Mouse (Mus musculus) adrenal gland, postnatal 10 days (tissue): Measurements from ENCODE around the gene Vgll4. TPM values are rescaled to one million over a fixed set of nuclear protein-coding genes. Genes with fewer than 3 reads are reported as not detected.

Experiments
- DNase-seq: peaks from one replicate; pipeline ENCODE4 v3.0.0; 2021; ENCODE audit warnings: mixed read lengths
- total RNA-seq, 2 experiments: library from RNA; stranded (reverse); gene quantifications; 2 replicates each; pipeline ENCODE4 v1.2.3; 2021

The Vgll4 gene
- total RNA-seq, 2 experiments from 2014 or later: 82.4 to 93.1 TPM

DNA sequence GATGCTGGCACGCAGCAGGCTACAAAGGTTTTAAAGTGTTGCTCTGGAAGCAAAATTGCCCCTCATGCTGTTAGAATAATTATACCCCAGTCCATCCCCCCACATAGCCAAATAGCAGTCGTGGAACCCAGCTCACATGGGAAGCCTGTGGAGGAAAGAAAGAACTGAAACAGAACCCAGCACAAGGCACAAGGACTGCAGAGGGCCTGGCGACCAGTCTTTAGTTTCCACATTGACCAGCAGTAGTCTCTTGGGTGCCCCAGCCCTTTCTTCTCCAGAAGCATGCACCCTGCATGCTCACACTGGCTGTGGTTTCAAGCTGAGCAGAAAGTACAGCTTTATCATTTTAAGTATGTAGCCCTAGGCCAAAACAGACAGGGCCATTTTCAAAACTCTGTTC is 127.7 kb downstream of the Vgll4 start:
- DNase-seq: no peak

DNA sequence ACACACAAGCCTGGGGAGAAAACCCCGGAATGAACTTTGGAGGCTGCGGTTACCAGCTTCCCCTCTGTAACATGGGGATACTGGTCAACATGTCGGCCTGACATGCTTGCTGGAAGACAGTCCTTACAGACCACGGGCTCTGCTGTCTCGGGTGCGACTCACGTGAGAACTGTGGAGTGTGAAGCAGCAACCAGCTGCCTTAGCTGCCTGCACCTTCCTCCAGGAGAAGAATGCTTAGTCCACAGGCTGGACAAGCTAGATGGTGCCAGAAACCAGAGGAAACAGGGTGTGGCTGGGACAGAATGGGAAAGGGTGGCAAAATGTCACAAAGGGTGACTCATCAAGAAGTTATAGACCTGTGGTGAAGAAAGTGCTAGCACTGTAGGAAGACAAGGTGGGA is 129.8 kb downstream of the Vgll4 start:
- DNase-seq: no peak

GRCm38 (mm10) chr6:114838872-114839271 is 130.9 kb downstream of the Vgll4 start:
- DNase-seq: no peak

GRCm38 (mm10) chr6:114836433-114836832 is 133.4 kb downstream of the Vgll4 start:
- DNase-seq: no peak

- no peak for DNase-seq
Observed at GRCm38 (mm10) chr6:114835752-114836151, 134.0 kb downstream of the Vgll4 start.

- DNase-seq: no peak
Observed at GRCm38 (mm10) chr6:114835344-114835743, 134.4 kb downstream of the Vgll4 start.

DNA sequence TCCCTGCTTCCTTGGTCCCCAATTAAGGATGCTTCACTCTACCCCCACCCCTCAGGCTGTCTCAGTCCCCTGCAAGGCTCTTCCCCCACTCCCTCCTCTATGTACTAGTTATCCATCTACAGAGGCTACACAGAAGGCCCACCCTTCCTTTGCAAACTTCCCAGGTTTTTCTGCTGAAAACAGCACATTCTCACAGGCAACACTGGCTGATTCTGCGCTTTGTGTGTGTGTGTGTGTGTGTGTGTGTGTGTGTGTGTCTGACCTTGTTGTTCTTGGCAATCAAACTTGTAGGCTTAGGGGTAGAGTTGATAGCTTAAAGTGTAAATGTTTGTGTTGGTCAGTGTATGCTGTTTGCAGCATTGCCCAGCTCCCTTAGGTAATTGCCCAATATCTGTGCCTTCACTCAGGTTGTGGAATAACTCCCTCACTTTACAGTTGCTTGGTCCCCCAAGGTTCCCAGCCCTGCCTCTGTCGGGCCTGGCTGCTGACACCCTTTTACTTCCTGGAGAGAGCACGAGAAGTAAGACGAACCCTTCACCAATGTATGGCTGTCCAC is 135.9 kb downstream of the Vgll4 start:
- peak; percentile 40 for DNase-seq

DNA sequence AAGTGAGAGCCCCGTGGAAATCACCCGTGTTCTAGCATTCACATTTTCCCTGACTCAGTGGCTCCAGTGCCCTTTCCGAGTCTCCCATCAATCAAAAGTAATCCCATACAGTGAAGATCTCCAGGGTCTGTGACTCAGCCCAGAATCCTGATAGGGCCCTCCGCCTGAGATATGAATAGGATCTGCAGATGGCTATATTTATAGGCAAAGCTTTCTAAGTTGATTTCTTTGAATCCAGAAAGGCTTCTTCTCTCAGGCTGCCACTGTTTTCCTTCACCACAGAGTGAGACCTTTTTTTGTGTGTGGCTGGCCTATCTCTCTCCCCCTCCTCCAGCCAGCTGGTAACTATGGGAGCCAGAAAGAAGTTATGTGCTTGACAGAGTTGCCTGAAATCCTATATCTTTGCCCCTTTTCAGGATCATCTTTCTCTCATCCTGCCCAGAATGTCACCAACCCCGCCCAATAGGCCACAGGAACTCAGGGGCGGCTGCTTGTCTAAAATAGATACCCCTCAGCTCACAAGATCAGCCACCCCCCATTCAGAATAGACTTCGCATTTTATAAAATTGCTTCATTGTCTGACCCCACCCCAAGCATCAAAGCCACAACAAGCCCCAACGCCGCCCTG is 136.6 kb downstream of the Vgll4 start:
- DNase-seq: no peak

DNA sequence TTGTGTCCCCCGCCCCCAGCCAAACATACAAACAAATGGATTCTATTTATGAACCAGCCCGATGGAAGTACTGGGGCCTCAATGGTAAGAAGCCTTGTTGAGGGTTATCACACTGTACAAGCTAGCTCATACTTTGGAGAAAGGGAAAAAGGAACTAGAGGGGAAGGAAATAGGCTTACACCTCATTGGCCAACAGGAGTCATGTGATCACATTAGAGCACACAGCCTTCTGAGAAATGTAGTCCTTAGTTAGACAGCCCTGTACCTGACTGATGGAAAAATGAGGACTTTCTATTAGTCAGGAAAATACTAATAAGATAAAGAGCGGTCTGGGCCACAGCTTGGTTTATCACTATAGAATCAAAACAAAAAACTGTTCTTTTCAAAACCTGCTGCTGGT is 138.0 kb downstream of the Vgll4 start:
- DNase-seq: no peak

GRCm38 (mm10) chr6:114829660-114830438 is 139.9 kb downstream of the Vgll4 start:
- no peak for DNase-seq

- no peak for DNase-seq
Observed at GRCm38 (mm10) chr6:114826889-114827288, 142.9 kb downstream of the Vgll4 start.

GRCm38 (mm10) chr6:114821646-114822045 is 148.1 kb downstream of the Vgll4 start:
- DNase-seq: no peak

- no peak for DNase-seq
Observed at GRCm38 (mm10) chr6:114819971-114820481, 149.8 kb downstream of the Vgll4 start.

GRCm38 (mm10) chr6:114818471-114818870 is 151.3 kb downstream of the Vgll4 start:
- DNase-seq: no peak

GRCm38 (mm10) chr6:114817948-114818347 is 151.8 kb downstream of the Vgll4 start:
- DNase-seq: no peak

GRCm38 (mm10) chr6:114814882-114815650 is 154.7 kb downstream of the Vgll4 start:
- DNase-seq: no peak

DNA sequence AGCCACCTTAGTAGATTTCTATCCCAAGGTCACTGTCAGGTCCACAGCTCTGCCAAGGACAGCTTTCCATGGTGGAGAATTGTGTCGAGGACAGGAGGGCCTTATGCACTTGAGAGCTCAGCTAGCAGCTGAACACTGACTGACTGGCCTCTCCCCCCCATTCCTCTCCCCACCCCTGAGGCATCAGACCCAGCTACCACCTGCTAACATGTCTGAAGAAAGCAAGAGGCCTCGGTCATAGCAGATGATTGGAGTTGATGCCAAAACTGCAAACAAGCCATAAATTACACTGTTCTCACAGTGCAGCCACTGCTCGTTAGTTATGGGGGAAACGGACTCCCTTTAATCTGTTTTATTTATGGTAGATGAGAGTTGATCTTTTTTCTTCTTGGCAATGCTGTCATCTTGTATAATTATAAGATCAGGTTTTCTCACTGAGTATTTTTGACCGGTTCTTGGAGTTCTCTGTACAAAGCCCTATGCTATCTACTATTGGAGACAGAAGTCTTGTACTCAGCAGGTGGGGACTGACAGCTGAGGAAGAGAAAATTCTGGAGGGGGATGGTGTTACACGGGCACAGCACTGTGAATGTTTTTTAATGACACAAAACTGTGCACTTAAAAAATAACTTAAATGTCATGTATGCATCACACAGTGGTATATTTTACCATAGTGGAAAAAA is 155.5 kb downstream of the Vgll4 start:
- DNase-seq: no peak

GRCm38 (mm10) chr6:114812779-114813178 is 157.0 kb downstream of the Vgll4 start:
- DNase-seq: no peak

DNA sequence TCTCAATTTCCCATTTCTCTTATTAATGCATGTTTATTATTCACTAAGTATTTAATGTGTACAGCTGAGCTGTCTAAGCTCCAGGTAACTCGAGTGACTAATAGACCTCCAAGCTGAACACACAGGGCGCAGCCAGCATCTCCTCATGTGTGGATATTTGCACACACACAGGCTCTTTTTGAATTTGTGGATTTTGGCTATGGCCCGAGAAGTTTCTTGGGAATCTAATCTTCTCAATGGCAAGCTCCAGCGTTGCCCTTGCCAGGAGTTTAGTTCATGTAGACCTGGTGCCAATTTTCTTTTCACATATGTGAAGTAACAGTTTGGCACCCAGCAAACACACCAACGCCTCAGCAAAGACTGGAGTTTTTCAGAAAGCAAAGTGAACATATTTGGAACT is 157.5 kb downstream of the Vgll4 start:
- DNase-seq: peak; percentile 60
